Mouse (Mus musculus): Measurements from ENCODE around the gene Fam227b. TPM values are rescaled to one million over a fixed set of nuclear protein-coding genes. Genes with fewer than 3 reads are reported as not detected.

Fam227b gene
- total RNA-seq, 2 experiments from 2014 or later, result not detected

- intact Hi-C loops (cut with DNase I), result no loop called here
- no peak for DNase-seq
Observed at GRCm38 (mm10) chr2:126062876-126063275, 88.9 kb downstream of the Fam227b start.

- DNase-seq, result no peak
- intact Hi-C loops (cut with DNase I), result no loop called here
Observed at GRCm38 (mm10) chr2:126061037-126061773, 90.6 kb downstream of the Fam227b start.

GRCm38 (mm10) chr2:126060595-126060994 lies 91.2 kb downstream of the Fam227b start:
- intact Hi-C loops (cut with DNase I), result no loop called here
- no peak for DNase-seq

- intact Hi-C loops (cut with DNase I), result no loop called here
- no peak for DNase-seq
Observed at GRCm38 (mm10) chr2:126053657-126054056, 98.1 kb downstream of the Fam227b start.

GRCm38 (mm10) chr2:126052749-126053557 lies 98.9 kb downstream of the Fam227b start:
- no peak for DNase-seq
- intact Hi-C loops (cut with DNase I), result no loop called here

- intact Hi-C loops (cut with DNase I), result no loop called here
- DNase-seq, result no peak
Observed at GRCm38 (mm10) chr2:126045621-126046020, 106.2 kb downstream of the Fam227b start.

- DNase-seq, result no peak
- intact Hi-C loops (cut with DNase I), result no loop called here
Observed at GRCm38 (mm10) chr2:126042674-126043073, 109.1 kb downstream of the Fam227b start.

GRCm38 (mm10) chr2:126041237-126041636 lies 110.6 kb downstream of the Fam227b start:
- no peak for DNase-seq
- intact Hi-C loops (cut with DNase I), result no loop called here

GRCm38 (mm10) chr2:126040651-126041050 lies 111.2 kb downstream of the Fam227b start:
- intact Hi-C loops (cut with DNase I), result no loop called here
- DNase-seq, result no peak

GRCm38 (mm10) chr2:126039414-126039891 lies 112.4 kb downstream of the Fam227b start:
- intact Hi-C loops (cut with DNase I), result loop anchor here (10.0 kb wide), 1 partner anchor 145 kb away; no protein-coding TSS in a partner anchor
- DNase-seq, result no peak

- intact Hi-C loops (cut with DNase I), result loop anchor here (10.0 kb wide), 1 partner anchor 144 kb away; no protein-coding TSS in a partner anchor
- no peak for DNase-seq
Observed at GRCm38 (mm10) chr2:126038221-126039000, 113.4 kb downstream of the Fam227b start.

- intact Hi-C loops (cut with DNase I), result loop anchor here (10.0 kb wide), 1 partner anchor 141 kb away; no protein-coding TSS in a partner anchor
- DNase-seq, result no peak
Observed at GRCm38 (mm10) chr2:126036121-126036520, 115.7 kb downstream of the Fam227b start.

- intact Hi-C loops (cut with DNase I), result loop anchor here (10.0 kb wide), 1 partner anchor 140 kb away; no protein-coding TSS in a partner anchor
- no peak for DNase-seq
Observed at GRCm38 (mm10) chr2:126035013-126035770, 116.6 kb downstream of the Fam227b start.

GRCm38 (mm10) chr2:126034379-126035005 lies 117.3 kb downstream of the Fam227b start, which contains the start of gene Fgf7:
Gene Fgf7, plus strand, starts transcription at chr2:126034658.
- intact Hi-C loops (cut with DNase I), result loop anchor here (10.0 kb wide), 1 partner anchor 140 kb away; no protein-coding TSS in a partner anchor
- DNase-seq, result peak; percentile 5

- intact Hi-C loops (cut with DNase I), result loop anchor here (10.0 kb wide), 1 partner anchor 139 kb away; no protein-coding TSS in a partner anchor
- peak; percentile 7 for DNase-seq
Observed at GRCm38 (mm10) chr2:126033114-126033972, 118.5 kb downstream of the Fam227b start.

GRCm38 (mm10) chr2:126031186-126031900 lies 120.5 kb downstream of the Fam227b start:
- intact Hi-C loops (cut with DNase I), result loop anchor here (10.0 kb wide), 1 partner anchor 137 kb away; no protein-coding TSS in a partner anchor
- DNase-seq, result no peak

GRCm38 (mm10) chr2:126015763-126016473 lies 135.9 kb downstream of the Fam227b start:
- intact Hi-C loops (cut with DNase I), result no loop called here
- no peak for DNase-seq
